Mouse (Mus musculus) thymus, adult 2 months (tissue): Measurements from ENCODE around the gene Wapl.

ENCODE experiments used
- CTCF ChIP-seq: fragments of 200-500 bp; IDR thresholded peaks from 2 replicates; pipeline ENCODE4 v1.5.1; 2012; ENCODE audit warnings: mild to moderate bottlenecking, control low read depth, low read length, moderate library complexity, borderline replicate concordance; ENCODE audit not compliant: control insufficient read depth, poor library complexity, insufficient read depth; ENCODE audit errors: extremely low read depth
- POLR2A ChIP-seq: fragments of 200-500 bp; IDR thresholded peaks from 2 replicates; pipeline ENCODE4 v1.6.1; 2012; ENCODE audit warnings: mild to moderate bottlenecking, low read length, control low read depth, moderate library complexity; ENCODE audit not compliant: control insufficient read depth, poor library complexity, insufficient read depth; ENCODE audit errors: extremely low read depth

DNA sequence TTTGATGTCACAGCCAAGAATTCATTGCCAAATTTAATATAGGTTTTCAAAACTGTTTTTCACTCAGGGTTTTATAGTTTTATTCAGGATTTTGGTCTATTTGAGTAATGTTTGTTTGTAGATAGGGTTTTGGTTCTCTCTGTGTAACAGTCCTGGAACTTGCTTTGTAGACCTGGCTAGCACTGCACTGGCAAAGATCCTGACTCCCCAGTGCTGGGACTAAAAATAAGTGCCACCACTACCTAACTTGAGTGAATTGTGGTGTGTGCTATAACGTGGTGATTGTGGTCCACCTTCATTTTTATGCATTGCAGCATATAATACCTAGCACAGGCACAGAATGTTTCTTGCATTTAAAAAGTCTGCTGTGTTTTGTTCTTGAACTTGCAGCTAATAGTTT, 23.6 kb downstream of the Wapl start:
- TF ChIP-seq CTCF (no peak), POLR2A (no peak)
